Mouse (Mus musculus) erythroblast, embryonic 14.5 days (primary cell): ENCODE measurements around the gene Pfdn6.

Source experiments
- GATA1 ChIP-seq: IDR thresholded peaks from 2 replicates; pipeline ENCODE4 v1.6.1; 2012; ENCODE audit warnings: low read length, inconsistent platforms, mixed read lengths
- TAL1 ChIP-seq: IDR thresholded peaks from 3 replicates; pipeline ENCODE4 v1.6.1; 2012; ENCODE audit warnings: low read length, inconsistent platforms, mixed read lengths

- no peak for TF ChIP-seq GATA1
- TF ChIP-seq TAL1, result no peak
Observed at GRCm38 (mm10) chr17:33958451-33958850, 18.3 kb upstream of the Pfdn6 start.
